Mouse (Mus musculus): Measurements from ENCODE around the gene Vps53. TPM values are rescaled to one million over a fixed set of nuclear protein-coding genes. Genes with fewer than 3 reads are reported as not detected.

The Vps53 gene
- total and polyA plus RNA-seq, 2 experiments, result 18.9 to 22.4 TPM

GRCm38 (mm10) chr11:76099193-76099975 lies 80.1 kb downstream of the Vps53 start:
- H3K9ac ChIP-seq (ENCODE audit: low read depth, low read length), result no peak overlapping the region

DNA sequence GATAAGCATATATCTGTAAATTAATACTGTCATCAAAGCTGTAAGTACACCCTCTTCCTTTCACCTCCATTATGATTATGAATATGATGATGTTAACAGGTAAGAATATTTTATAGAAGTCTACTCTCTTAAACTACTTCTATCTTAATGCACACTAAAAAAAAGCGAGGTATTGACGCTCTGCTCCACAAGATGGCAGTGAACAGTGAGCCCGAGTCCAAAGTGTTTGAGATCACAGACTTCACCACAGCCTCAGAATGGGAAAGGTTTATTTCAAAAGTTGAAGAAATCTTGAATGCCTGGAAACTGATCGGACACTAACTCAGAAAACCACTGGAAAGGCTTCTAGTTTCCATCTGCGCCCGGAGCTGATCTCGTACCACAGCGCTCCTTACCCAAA lies 85.8 kb downstream of the Vps53 start:
- WGBS, result 95% methylated on average over 8 of the region's 8 CpGs
- no peak overlapping the region for H3K9ac ChIP-seq (ENCODE audit: low read depth, low read length)
- no peak overlapping the region for H3K4me3 ChIP-seq (ENCODE audit: insufficient read depth, low read depth, low read length)
- no peaks in the 10 kb centered on the region for H3K27me3 ChIP-seq (ENCODE audit: control insufficient read depth, insufficient read depth, low read length)
- TF ChIP-seq POLR2A (IDR thresholded peaks at IDR 0.05; ENCODE audit: extremely low read depth, insufficient read depth, low read length), result no peak
- no peak for TF ChIP-seq CTCF (IDR thresholded peaks at IDR 0.05; ENCODE audit: low read depth, low read length)
- no peak for DNase-seq (ENCODE audit: extremely low read depth, low read depth, low spot score)
- no peaks in the 10 kb centered on the region for H3K79me2 ChIP-seq (ENCODE audit: control insufficient read depth, insufficient read depth, low read length)
- no peak overlapping the region for H3K27ac ChIP-seq (replicated peaks; ENCODE audit: insufficient read depth, low read depth, low read length)
- peaks cover 13% of the 10 kb centered on the region for H3K36me3 ChIP-seq (ENCODE audit: control insufficient read depth, insufficient read depth, low read length)
- H3K4me1 ChIP-seq (ENCODE audit: control insufficient read depth, insufficient read depth, low read length), result no peaks in the 10 kb centered on the region

More at GRCm38 (mm10) chr11:76099193-76099975, 80.1 kb downstream of the Vps53 start:
- Histone ChIP-seq H3K27me3 (ENCODE audit: control insufficient read depth, insufficient read depth, low read length) (no peaks in the 10 kb centered on the region), H3K4me3 (ENCODE audit: insufficient read depth, low read depth, low read length) (no peak overlapping the region), H3K36me3 (ENCODE audit: control insufficient read depth, insufficient read depth, low read length) (peaks cover 19% of the 10 kb centered on the region; the same call in 1 of the 2 replicates), H3K79me2 (ENCODE audit: control insufficient read depth, insufficient read depth, low read length) (no peaks in the 10 kb centered on the region), H3K27ac (replicated peaks; ENCODE audit: insufficient read depth, low read depth, low read length) (no peak overlapping the region), H3K4me1 (ENCODE audit: control insufficient read depth, insufficient read depth, low read length) (no peaks in the 10 kb centered on the region)
- DNase-seq (ENCODE audit: extremely low read depth, low read depth, low spot score), result no peak
- WGBS, result 78% methylated on average over 4 of the region's 4 CpGs
- no peak for TF ChIP-seq CTCF (IDR thresholded peaks at IDR 0.05; ENCODE audit: low read depth, low read length)
- no peak for TF ChIP-seq POLR2A (IDR thresholded peaks at IDR 0.05; ENCODE audit: extremely low read depth, insufficient read depth, low read length)

DNA sequence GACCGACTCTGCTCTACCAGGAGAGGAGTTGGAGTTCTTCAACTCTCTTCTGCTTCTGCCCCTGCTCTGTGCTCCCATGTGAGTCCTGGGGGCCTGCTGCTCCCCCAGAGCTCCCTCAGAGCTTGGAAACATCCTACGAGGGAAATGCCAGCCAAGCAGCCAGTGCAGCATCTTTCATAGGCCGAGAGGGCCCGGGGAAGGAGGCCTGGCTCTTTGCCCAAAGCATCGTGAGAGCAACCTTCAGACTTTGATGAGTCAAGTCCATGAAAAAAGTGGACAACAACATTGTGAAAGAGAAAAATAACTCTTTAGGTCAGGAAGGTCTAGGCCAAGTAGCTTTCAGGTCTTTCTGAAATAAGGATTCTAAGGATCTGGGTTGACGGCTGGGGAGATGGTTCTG lies 89.7 kb downstream of the Vps53 start:
- Histone ChIP-seq H3K79me2 (ENCODE audit: control insufficient read depth, insufficient read depth, low read length) (no peaks in the 10 kb centered on the region), H3K4me3 (ENCODE audit: insufficient read depth, low read depth, low read length) (no peak overlapping the region), H3K27me3 (ENCODE audit: control insufficient read depth, insufficient read depth, low read length) (no peaks in the 10 kb centered on the region), H3K4me1 (ENCODE audit: control insufficient read depth, insufficient read depth, low read length) (no peaks in the 10 kb centered on the region), H3K36me3 (ENCODE audit: control insufficient read depth, insufficient read depth, low read length) (peaks cover 19% of the 10 kb centered on the region), H3K27ac (replicated peaks; ENCODE audit: insufficient read depth, low read depth, low read length) (no peak overlapping the region), H3K9ac (ENCODE audit: low read depth, low read length) (no peak overlapping the region)
- WGBS, result 58% methylated on average over 6 of the region's 6 CpGs
- DNase-seq (ENCODE audit: extremely low read depth, low read depth, low spot score), result no peak
- TF ChIP-seq POLR2A (IDR thresholded peaks at IDR 0.05; ENCODE audit: extremely low read depth, insufficient read depth, low read length) (no peak), CTCF (IDR thresholded peaks at IDR 0.05; ENCODE audit: low read depth, low read length) (no peak)

DNA sequence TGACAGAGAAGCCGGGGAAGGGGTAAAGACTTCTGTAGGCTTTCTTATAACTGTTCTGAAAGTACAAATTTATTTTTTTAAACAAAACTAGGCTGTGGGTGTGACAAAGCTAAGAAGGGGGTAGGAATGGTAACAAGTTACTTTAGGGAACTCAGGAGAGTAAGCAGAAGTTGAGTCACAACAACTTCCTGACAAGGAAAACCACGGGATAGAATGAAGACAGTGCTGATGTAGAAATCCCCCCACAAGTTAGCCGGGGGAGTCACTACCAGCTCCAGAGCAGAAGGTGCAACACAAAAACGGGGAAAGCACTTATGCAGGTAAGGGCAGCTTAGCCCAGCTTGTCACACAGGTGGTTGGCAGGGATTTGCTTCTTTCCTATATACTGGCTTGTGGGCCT lies 90.9 kb downstream of the Vps53 start:
- H3K36me3 ChIP-seq (ENCODE audit: control insufficient read depth, insufficient read depth, low read length), result peaks cover 17% of the 10 kb centered on the region
- no peaks in the 10 kb centered on the region for H3K27me3 ChIP-seq (ENCODE audit: control insufficient read depth, insufficient read depth, low read length)
- no peaks in the 10 kb centered on the region for H3K79me2 ChIP-seq (ENCODE audit: control insufficient read depth, insufficient read depth, low read length)
- H3K9ac ChIP-seq (ENCODE audit: low read depth, low read length), result no peak overlapping the region
- 90% methylated on average over 4 of the region's 4 CpGs for WGBS
- H3K27ac ChIP-seq (replicated peaks; ENCODE audit: insufficient read depth, low read depth, low read length), result no peak overlapping the region
- DNase-seq (ENCODE audit: extremely low read depth, low read depth, low spot score), result no peak
- TF ChIP-seq CTCF (IDR thresholded peaks at IDR 0.05; ENCODE audit: low read depth, low read length) (no peak), POLR2A (IDR thresholded peaks at IDR 0.05; ENCODE audit: extremely low read depth, insufficient read depth, low read length) (no peak)
- no peaks in the 10 kb centered on the region for H3K4me1 ChIP-seq (ENCODE audit: control insufficient read depth, insufficient read depth, low read length)
- H3K4me3 ChIP-seq (ENCODE audit: insufficient read depth, low read depth, low read length), result no peak overlapping the region

DNA sequence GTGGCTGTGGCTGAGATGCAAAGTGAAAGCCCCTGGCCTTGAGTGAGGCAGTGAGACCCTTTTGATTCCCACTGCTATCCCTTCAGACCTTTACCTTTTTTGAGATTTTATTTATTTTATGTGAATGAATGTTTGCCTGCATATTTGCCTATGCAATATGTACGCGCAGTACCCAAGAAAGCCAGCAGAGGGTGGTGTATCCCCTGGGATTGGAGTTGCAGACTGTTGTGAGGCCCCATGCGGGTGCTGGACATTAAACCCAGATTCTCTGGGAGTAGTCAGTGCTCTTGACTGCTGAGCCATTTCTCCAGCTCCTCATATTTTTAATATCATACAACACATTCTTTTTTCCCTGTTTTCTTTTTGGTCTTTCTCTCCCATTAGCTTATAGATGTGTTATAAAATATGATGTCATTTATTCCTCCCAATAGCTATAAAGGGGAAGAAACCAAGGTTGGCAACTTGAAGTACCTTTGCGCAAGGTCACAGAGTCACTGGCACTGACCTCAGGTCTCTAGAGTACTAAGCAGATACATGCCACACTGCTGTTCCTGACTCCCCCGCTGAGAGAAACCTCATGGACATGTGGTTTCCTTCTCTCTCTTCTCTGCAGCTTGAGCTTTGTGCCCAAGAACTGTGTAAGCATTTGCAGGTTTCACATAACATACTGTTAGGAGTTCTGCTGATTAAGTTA lies 93.4 kb downstream of the Vps53 start:
- DNase-seq (ENCODE audit: extremely low read depth, low read depth, low spot score), result peak; percentile 9
- Histone ChIP-seq H3K79me2 (ENCODE audit: control insufficient read depth, insufficient read depth, low read length) (no peaks in the 10 kb centered on the region), H3K27me3 (ENCODE audit: control insufficient read depth, insufficient read depth, low read length) (no peaks in the 10 kb centered on the region), H3K27ac (replicated peaks; ENCODE audit: insufficient read depth, low read depth, low read length) (no peak overlapping the region), H3K4me1 (ENCODE audit: control insufficient read depth, insufficient read depth, low read length) (no peaks in the 10 kb centered on the region), H3K4me3 (ENCODE audit: insufficient read depth, low read depth, low read length) (no peak overlapping the region), H3K9ac (ENCODE audit: low read depth, low read length) (no peak overlapping the region), H3K36me3 (ENCODE audit: control insufficient read depth, insufficient read depth, low read length) (peaks cover 16% of the 10 kb centered on the region)
- TF ChIP-seq CTCF (IDR thresholded peaks at IDR 0.05; ENCODE audit: low read depth, low read length) (peak; percentile 78), POLR2A (IDR thresholded peaks at IDR 0.05; ENCODE audit: extremely low read depth, insufficient read depth, low read length) (no peak)
- 88% methylated on average over 5 of the region's 5 CpGs for WGBS

- Histone ChIP-seq H3K4me1 (ENCODE audit: control insufficient read depth, insufficient read depth, low read length) (no peaks in the 10 kb centered on the region), H3K4me3 (ENCODE audit: insufficient read depth, low read depth, low read length) (no peak overlapping the region), H3K27ac (replicated peaks; ENCODE audit: insufficient read depth, low read depth, low read length) (no peak overlapping the region), H3K9ac (ENCODE audit: low read depth, low read length) (no peak overlapping the region), H3K79me2 (ENCODE audit: control insufficient read depth, insufficient read depth, low read length) (no peaks in the 10 kb centered on the region), H3K36me3 (ENCODE audit: control insufficient read depth, insufficient read depth, low read length) (peaks cover 11% of the 10 kb centered on the region), H3K27me3 (ENCODE audit: control insufficient read depth, insufficient read depth, low read length) (no peaks in the 10 kb centered on the region)
- WGBS, result 86% methylated on average over 1 of the region's 1 CpGs
- TF ChIP-seq POLR2A (IDR thresholded peaks at IDR 0.05; ENCODE audit: extremely low read depth, insufficient read depth, low read length) (no peak), CTCF (IDR thresholded peaks at IDR 0.05; ENCODE audit: low read depth, low read length) (no peak)
- DNase-seq (ENCODE audit: extremely low read depth, low read depth, low spot score), result no peak
Observed at GRCm38 (mm10) chr11:76084943-76085342, 94.5 kb downstream of the Vps53 start.
